Mouse (Mus musculus) midbrain, embryonic 14.5 days (tissue): ENCODE data around the gene Esp3. TPM values are rescaled to one million over a fixed set of nuclear protein-coding genes. Genes with fewer than 3 reads are reported as not detected.
"Not testable (repeated sequence)": the region's sequence is repeated elsewhere in the genome, so short reads cannot be mapped to it uniquely, and the experiment has no call there.

Source experiments
- ATAC-seq: fragments of 200-750 bp; cut with Nextera tagmentation; 2 replicates; pipeline ENCODE4 v1.8.0; 2017; ENCODE audit warnings: moderate number of reproducible peaks, moderate library complexity; ENCODE audit not compliant: low FRiP score, low TSS enrichment
- DNase-seq: peaks from one replicate; pipeline ENCODE4 v3.0.0-alpha.2; 2015
- H3K27ac ChIP-seq: fragments of 300-500 bp; sonication (generic); replicated peaks from 2 replicates; pipeline ENCODE4 v1.5.1; 2014; ENCODE audit warnings: mild to moderate bottlenecking, low read depth, low read length, moderate library complexity
- H3K27me3 ChIP-seq: fragments of 300-500 bp; sonication (generic); 2 replicates; pipeline ENCODE4 v1.6.1; 2014; ENCODE audit warnings: low read length, control low read depth, mixed read lengths; ENCODE audit not compliant: control insufficient read depth, insufficient read depth
- H3K36me3 ChIP-seq: fragments of 300-500 bp; sonication (generic); 2 replicates; pipeline ENCODE4 v1.6.1; 2014; ENCODE audit warnings: low read length, control low read depth; ENCODE audit not compliant: control insufficient read depth, insufficient read depth
- H3K4me1 ChIP-seq: fragments of 300-500 bp; sonication (generic); 2 replicates; pipeline ENCODE4 v1.6.1; 2014; ENCODE audit warnings: mild to moderate bottlenecking, antibody characterized with exemption, low read length, control low read depth; ENCODE audit not compliant: control insufficient read depth, insufficient read depth
- H3K4me2 ChIP-seq: fragments of 300-500 bp; sonication (generic); 2 replicates; pipeline ENCODE4 v1.6.1; 2014; ENCODE audit warnings: mild to moderate bottlenecking, low read length, moderate library complexity
- H3K4me3 ChIP-seq: fragments of 300-500 bp; sonication (generic); replicated peaks from 2 replicates; pipeline ENCODE4 v1.5.1; 2014; ENCODE audit warnings: low read depth, low read length
- H3K9ac ChIP-seq: fragments of 300-500 bp; sonication (generic); replicated peaks from 2 replicates; pipeline ENCODE4 v1.6.1; 2014; ENCODE audit warnings: mild to moderate bottlenecking, low read length, moderate library complexity
- H3K9me3 ChIP-seq: fragments of 300-500 bp; sonication (generic); 2 replicates; pipeline ENCODE4 v1.6.1; 2016; ENCODE audit warnings: low read length, control low read depth, mixed read lengths; ENCODE audit not compliant: control insufficient read depth
- WGBS: fragments of 180-500 bp; shearing (Covaris S2); extraction: QIAGEN DNeasy Blood & Tissue Kit; methylation state at CpG from one replicate; pipeline ENCODE4 v1.1.7; 2014; 5-methylcytosine and 5-hydroxymethylcytosine counted together
- polyA plus RNA-seq: library from polyadenylated mRNA; unstranded; fragments of >200 nt; fragmentation: Nextera tagmentation; extraction: Ambion mirVana; gene quantifications from 2 replicates; pipeline ENCODE4 v1.2.1, GENCODE M21; 2014

The Esp3 gene
- polyA plus RNA-seq, result not detected in 2 replicates

GRCm38 (mm10) chr17:40631775-40632174, at the start of gene Esp3:
Esp3 (plus strand) TSS chr17:40632075.
- H3K4me2 ChIP-seq, H3K4me3 ChIP-seq, DNase-seq, H3K27me3 ChIP-seq, H3K9ac ChIP-seq, H3K27ac ChIP-seq, ATAC-seq, H3K36me3 ChIP-seq, H3K4me1 ChIP-seq, H3K9me3 ChIP-seq: not testable (repeated sequence)
- WGBS, result 90% methylated on average over 1 of the region's 1 CpGs

- H3K4me3 ChIP-seq, H3K27ac ChIP-seq, ATAC-seq, H3K9ac ChIP-seq, H3K9me3 ChIP-seq, H3K27me3 ChIP-seq, DNase-seq, H3K36me3 ChIP-seq, H3K4me2 ChIP-seq, H3K4me1 ChIP-seq: not testable (repeated sequence)
- WGBS, result 37% methylated on average over 6 of the region's 6 CpGs
Measured at GRCm38 (mm10) chr17:40583906-40584305, 48.0 kb upstream of the Esp3 start.

GRCm38 (mm10) chr17:40591297-40591696, 40.6 kb upstream of the Esp3 start:
- Histone ChIP-seq H3K9ac (no peak overlapping the region), H3K9me3 (no peaks in the 10 kb centered on the region), H3K36me3 (no peaks in the 10 kb centered on the region), H3K4me2 (no peak overlapping the region), H3K27ac (no peak overlapping the region), H3K27me3 (no peaks in the 10 kb centered on the region), H3K4me3 (no peak overlapping the region), H3K4me1 (no peaks in the 10 kb centered on the region)
- no peak for ATAC-seq
- DNase-seq, result no peak

GRCm38 (mm10) chr17:40598294-40598693, 33.6 kb upstream of the Esp3 start, which contains the start of gene Esp4:
Esp4 (plus strand) TSS chr17:40598594.
- Histone ChIP-seq H3K36me3 (no peaks in the 10 kb centered on the region), H3K27me3 (no peaks in the 10 kb centered on the region), H3K9me3 (no peaks in the 10 kb centered on the region), H3K9ac (no peak within 1 kb of the TSS), H3K4me3 (no peak within 1 kb of the TSS), H3K27ac (no peak within 1 kb of the TSS), H3K4me2 (no peak within 1 kb of the TSS), H3K4me1 (no peaks in the 10 kb centered on the region)
- DNase-seq (no peak), ATAC-seq (no peak)

GRCm38 (mm10) chr17:40662118-40662679, 30.3 kb downstream of the Esp3 start:
- not testable (repeated sequence) for DNase-seq, H3K4me2 ChIP-seq, H3K4me3 ChIP-seq, H3K4me1 ChIP-seq, ATAC-seq, H3K36me3 ChIP-seq, H3K27me3 ChIP-seq, H3K9me3 ChIP-seq, H3K9ac ChIP-seq, H3K27ac ChIP-seq
- WGBS, result 85% methylated on average over 9 of the region's 9 CpGs

- H3K9me3 ChIP-seq, H3K4me1 ChIP-seq, H3K9ac ChIP-seq, ATAC-seq, H3K27ac ChIP-seq, H3K4me2 ChIP-seq, DNase-seq, H3K36me3 ChIP-seq, H3K27me3 ChIP-seq, H3K4me3 ChIP-seq: not testable (repeated sequence)
- 84% methylated on average over 12 of the region's 12 CpGs for WGBS
Measured at GRCm38 (mm10) chr17:40663161-40663811, 31.4 kb downstream of the Esp3 start.

Other genes with a start within 250 kb of the Esp3 start
- not detected in 2 replicates for gene Esp8, start 112.1 kb upstream of the Esp3 start, polyA plus RNA-seq
- not detected in 2 replicates for gene Esp6, start 70.6 kb upstream of the Esp3 start, polyA plus RNA-seq
- gene Esp4, start 33.5 kb upstream of the Esp3 start, polyA plus RNA-seq, result not detected in 2 replicates
- gene Esp1, start 95.0 kb downstream of the Esp3 start, polyA plus RNA-seq, result not detected in 2 replicates
- gene Crisp2, start 174.9 kb downstream of the Esp3 start, polyA plus RNA-seq, result not detected in 2 replicates
- gene Rhag, start 179.1 kb downstream of the Esp3 start, polyA plus RNA-seq, result 0.13 TPM in 1 of 2 replicates, not detected in the other
- 0.16 and 0.28 TPM in 2 replicates for gene 9130008F23Rik, start 248.5 kb downstream of the Esp3 start, polyA plus RNA-seq